Mouse (Mus musculus) WW6 (cell line): ENCODE data around the gene Ctrc.
"Not testable (repeated sequence)": the region's sequence is repeated elsewhere in the genome, so short reads cannot be mapped to it uniquely, and the experiment has no call there.

ENCODE experiments used
- DNase-seq: peaks from one replicate; pipeline ENCODE4 v3.0.0-alpha.2; 2013; ENCODE audit warnings: low read depth, low spot score

The Ctrc gene

DNA sequence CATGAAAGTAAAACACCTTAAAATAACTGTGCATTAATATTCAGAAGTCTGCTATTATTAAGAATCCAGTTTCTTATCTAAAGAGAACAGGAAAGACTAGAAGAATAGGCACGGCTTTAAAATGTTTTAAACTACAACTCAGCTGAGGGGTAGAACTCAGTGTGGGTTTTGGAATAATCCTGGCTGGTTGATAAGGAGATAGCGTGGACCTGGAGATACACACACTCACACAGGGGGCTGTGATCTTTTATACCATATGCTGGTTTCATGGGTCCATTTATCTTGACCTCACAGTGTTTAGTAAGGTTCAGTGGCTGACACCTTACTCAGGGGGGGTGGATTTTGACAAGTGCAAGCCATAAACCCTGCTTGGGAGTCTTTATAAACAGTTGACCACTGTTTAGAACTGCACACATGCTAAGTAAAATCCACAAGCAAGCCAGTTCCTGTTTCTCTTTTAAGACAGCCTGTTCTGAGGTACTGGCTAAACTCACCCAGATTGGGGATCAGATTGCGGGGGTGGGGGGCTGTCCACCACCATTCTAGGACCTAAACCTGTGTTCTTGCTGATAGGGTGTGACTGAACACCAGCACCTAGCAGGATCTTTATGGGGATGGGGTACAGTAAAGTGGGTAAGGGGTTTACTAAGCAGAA, 56.5 kb downstream of the Ctrc start:
- no peak for DNase-seq

DNA sequence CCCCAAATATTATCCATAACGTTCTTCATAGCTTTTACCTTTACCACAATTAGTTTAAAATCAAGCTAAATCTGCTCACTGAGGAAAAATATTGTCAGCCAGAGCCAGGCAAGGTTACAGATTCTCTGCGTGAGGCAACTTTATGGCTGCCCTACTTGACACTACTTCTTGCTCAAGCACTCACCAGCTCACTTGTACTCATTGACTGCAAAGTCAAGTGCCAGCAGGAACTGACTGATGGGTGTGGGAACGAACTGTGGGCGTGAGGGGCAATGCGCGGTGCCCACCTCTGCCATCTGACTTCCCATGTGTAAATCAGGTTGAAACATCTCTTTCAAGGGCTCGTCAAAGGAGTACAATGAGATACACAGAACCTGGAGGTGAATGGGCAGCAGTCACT, 58.7 kb downstream of the Ctrc start:
- DNase-seq, result no peak

DNA sequence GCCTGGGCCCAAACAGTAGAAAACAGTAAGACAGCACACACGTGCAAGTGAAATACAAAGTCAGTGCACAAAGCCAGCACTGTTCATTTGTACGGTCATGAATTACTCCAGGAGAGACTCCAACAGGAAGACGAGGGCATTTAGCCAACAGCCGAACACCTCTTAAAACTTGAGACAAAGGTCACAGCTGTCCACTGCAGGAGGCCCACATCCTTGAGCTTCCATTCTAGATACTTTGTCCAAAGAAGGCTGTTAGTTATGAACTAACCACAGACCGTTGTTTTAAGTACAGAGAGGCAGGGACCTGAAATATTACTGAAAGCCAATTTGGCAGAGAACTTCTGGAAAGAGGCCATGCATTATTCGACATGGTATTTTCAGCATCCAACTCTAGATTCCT, 59.1 kb downstream of the Ctrc start:
- no peak for DNase-seq

DNA sequence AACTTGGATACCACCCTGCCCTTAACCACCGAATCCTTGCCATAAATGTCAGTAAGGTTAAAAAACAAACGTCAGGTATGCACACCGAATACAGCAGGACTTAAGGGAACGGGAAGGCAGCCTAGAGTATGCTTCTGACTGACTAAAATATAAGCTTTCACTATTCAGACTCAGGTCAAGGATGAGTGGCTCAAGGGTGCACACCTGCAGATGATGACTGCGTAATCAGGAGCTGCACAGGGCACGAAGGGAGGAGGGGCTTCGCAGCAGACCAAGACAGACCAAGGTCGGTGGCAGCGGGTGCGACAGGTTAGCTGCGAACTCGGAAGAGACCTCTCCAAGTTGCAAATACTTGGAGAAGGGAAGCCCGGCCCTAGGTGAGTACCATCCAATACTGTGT, 60.0 kb downstream of the Ctrc start:
- DNase-seq, result no peak

DNA sequence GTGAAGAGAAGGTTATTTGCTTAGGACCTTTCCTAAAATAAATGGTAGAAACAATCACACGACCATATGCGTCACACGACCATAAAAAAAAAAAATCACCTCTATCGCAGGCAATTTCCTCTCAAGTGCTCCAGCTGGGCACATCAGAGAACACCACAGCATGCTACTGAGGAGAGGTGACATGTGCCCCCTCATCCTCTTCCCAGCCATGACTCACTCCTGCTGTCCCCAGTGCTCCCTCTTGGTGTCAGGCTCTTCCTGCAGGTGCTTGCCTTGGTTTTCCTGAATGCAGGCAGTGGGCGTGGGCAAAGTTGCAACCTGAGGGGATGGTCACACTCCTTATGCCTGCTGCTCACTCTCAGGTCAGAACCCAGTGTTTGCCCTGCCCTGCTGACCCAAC, 61.3 kb downstream of the Ctrc start:
- no peak for DNase-seq

DNA sequence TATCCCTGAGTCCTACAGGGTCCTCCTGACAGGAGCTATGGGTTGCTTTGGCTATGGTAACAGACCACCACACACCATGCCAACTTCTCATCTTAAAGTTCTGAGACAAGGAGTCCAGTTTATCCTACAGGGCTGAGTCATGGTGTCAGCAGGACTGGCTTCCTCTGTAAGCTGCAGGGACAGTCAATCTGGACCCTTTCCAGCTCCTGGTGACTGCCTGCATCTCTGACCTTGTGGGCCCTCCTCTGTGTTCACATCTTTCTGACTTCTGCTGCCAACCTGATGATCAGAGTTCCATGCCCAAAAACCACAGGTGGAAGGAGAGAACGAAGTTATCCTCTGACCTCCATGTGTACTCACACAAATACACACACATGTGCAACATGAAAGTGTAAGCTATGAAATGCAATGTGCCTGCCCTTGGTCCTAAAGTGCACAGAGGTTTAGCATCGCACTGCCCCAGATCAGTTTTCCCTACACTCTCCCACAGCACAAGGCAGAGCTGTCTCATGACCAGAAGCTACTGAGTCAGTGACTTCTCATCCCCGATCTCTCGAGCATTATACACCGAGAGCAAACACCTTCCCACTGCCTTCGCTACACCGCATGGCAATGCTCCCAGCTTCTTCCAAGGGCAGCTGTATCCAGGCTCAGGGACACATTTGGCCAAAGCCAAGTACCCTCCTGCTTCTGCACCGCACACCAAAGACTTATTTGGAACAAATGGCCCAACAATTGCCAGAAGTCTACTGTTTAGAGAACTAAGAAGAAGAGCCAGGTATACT, 64.8 kb downstream of the Ctrc start:
- DNase-seq, result no peak

DNA sequence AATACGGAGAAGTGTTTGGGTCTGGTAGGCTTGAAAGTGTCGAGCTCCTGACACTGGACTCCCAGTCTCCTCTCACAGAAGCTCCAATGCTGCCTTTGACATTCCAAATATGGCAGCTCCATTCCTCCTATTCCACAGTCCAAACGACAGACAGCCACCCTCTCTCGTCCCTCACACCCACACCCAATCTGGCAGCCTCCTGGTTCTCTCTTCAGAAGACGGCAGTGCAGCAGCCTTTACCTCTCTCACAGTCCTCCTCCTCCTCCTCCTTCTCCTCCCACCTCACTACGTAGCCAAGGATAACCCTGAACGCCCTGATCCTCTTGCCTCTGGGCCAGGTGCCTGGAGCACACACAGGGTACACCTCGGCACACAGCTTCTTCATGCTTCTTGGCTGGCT, 66.3 kb downstream of the Ctrc start:
- no peak for DNase-seq

DNA sequence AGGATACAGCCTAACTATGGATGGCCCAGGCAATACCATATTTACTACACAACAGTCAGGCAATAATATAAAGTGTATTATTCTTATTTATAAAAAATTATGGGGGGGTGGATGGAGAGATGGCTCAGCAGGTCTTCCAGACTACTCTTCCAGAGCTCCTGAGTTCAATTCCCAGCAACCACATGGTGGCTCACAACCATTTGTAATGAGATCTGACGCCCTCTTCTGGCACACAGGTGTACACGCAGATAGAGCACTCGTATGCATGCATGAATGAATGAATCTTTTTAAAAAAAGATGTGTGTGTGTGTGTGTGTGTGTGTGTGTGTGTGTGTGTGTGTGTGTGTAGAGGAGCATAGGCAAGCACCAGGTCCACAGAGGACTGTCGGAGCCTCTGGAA, 73.1 kb downstream of the Ctrc start:
- DNase-seq, result not testable (repeated sequence)

DNA sequence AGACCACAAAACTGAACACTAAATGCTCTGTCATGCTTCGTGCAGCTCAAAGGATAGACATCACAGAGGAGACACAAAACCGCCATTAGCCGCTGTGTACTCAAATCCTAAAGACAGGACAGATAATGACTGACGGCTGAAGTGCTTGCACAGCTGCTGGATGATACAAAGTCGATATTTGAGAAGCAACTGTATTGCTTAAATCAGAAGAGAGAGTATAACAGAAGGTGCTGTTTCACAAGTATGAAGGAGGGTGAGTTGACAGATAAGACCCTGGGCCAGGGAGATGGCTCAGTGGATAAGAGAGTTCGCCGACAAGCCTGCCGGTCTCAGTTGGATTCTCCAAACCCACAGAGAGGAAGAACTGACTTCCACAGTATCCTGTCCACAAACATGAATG, 74.3 kb downstream of the Ctrc start:
- DNase-seq, result no peak

DNA sequence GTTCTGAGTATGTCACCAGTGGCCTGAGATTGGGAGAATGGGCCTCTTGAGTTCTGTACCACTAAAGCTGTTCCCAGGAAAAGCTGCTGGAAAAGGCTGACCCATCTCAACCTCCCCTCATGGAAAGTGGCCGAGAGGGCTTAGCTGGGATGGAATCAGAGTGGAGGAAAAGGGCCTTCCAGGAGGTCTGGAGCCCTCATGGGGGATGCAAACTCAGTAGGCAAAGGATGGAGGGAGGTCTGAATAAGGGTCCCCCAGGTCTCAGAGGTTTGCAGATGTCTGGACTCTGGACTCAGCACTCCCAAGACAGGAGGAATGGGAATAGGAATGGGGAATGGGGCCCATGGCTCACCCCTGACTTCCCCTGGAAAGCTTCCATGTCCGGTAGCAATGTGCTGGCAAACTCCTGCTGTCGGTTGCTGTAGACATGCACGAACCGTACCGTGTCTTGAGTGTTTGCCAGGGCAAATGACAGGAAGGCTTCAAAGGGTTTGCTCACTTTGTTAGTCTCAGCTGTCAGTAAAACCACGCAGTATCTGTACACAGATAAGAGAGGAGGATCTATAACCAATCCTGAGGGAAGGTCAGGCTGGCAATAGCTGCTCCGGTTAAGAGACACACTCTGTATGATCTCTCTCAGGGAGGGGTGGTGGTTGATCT, 76.5 kb downstream of the Ctrc start:
- DNase-seq, result no peak

DNA sequence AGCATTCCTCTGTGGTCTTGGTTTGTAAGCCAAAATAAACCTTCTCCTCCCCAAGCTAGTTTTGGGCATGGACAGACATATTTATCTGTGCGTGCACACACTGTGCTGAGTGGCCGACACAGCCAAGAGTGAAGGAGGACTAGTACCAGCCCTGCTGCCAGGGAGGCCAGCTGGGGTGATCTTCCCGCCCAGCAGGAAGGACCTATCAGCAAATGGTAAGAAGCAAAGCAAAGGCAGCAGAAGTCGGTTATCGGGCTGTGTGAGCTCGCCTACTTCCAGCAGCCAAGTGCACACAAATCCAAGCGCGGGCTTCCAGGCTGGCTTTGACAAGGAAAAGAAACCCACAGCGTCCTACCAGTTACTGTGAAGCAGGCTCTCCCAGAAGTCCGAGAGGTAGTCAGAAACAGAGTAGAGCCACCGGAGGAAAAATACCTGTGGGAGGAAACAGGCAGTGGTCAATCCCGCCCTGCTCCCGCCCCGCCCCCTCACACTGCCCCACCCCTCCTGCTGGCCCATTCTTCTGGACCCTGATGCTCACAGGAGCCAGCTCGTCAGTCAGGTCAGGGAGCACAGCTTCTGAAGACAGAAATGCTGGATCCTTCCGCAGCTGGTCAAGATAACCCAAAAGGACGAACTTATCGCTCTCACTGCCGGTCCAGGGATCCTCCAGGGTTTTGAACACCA, 78.7 kb downstream of the Ctrc start:
- DNase-seq, result no peak

DNA sequence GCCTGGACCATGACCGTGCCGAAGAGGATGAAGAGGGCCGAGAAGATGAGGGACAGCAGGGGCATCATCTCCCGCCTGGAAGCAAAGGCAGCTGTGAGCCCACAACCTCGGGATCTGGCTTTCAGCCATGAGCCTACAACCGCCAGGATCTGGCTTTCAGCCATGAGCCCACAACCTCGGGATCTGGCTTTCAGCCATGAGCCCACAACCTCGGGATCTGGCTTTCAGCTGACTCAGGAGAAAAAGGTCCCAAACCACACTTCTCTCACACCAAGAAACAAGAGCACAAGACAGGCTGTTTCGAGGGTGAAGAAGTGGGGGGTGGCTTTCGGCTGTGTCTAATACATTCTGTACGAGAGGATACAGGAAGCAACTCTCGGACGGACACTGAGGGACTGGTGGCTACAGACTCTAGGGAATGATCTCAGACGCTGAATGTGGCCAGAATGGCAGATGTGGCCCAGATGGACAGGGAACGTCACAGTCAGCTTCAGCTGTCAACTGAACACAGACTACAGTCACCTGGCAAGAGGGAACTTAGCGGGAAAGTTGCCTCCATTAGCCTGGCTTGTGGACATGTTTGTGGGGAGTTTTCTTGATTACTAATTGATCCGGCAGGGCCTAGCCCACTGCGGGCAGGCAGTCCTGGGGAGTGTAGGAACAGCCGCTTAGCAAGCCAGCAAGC, 79.3 kb downstream of the Ctrc start:
- DNase-seq, result no peak

DNA sequence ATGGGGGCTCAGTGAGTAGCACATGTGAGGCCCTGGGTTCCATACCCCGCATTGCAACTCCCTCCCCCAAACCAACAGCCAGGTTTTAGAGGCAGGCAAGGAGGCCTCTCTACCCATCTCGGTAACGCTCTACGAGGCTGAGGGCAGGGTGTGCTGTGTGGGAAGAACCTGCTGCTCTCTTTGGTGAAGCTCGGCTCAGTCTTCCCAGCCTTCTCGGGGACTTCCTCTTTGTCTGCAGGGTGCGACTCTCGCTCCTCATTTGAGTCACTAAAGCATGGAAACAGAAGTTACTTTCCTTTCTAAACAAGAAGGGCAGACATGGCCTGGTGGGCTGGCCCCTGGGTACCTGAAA, 79.9 kb downstream of the Ctrc start:
- DNase-seq, result no peak

DNA sequence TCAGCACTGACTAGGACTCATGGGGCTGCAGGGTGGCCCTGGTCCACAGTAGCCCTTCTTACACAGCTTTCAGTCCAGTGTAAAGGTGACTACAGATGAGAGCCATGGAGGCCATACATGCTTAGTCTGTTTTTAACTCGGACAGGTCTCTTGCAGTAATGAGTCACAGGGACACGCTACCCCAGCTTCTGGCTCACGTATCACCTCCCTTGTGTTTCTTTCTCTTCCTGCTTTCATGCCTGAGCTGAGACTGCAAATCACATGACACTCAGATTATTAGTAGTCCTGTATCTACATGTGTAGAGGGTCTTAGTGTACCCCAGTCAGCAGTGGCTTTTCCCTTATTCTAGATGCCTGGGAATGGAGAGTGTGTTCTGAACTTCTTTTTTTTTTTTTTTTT, 81.2 kb downstream of the Ctrc start:
- no peak for DNase-seq
